Mouse (Mus musculus): Measurements from ENCODE around the gene Itga1.

Gene Itga1

GRCm38 (mm10) chr13:114984658-114985057, 117.1 kb downstream of the Itga1 start:
- DNase-seq: no peak

GRCm38 (mm10) chr13:114983116-114983515, 118.6 kb downstream of the Itga1 start:
- no peak for DNase-seq

- no peak for DNase-seq
These were observed 120.8 kb downstream of the Itga1 start for GRCm38 (mm10) chr13:114980831-114981419.

GRCm38 (mm10) chr13:114974484-114975042, 127.2 kb downstream of the Itga1 start:
- no peak for DNase-seq

- DNase-seq: no peak
These were observed 129.9 kb downstream of the Itga1 start for GRCm38 (mm10) chr13:114971905-114972304.

- peak; percentile 70 for DNase-seq
These were observed 137.5 kb downstream of the Itga1 start for GRCm38 (mm10) chr13:114964233-114964632.

- DNase-seq: no peak
These were observed 147.2 kb downstream of the Itga1 start for GRCm38 (mm10) chr13:114954516-114954915.

- no peak for DNase-seq
These were observed 168.2 kb downstream of the Itga1 start for GRCm38 (mm10) chr13:114933541-114933940.

- DNase-seq: peak; percentile 61
These were observed 169.9 kb downstream of the Itga1 start, which contains the start of gene Itga2 for GRCm38 (mm10) chr13:114931775-114932294. Gene Itga2, minus strand, starts transcription at chr13:114932100.

- DNase-seq: no peak
These were observed 170.6 kb downstream of the Itga1 start for GRCm38 (mm10) chr13:114930996-114931649.

- DNase-seq: no peak
These were observed 177.0 kb downstream of the Itga1 start for GRCm38 (mm10) chr13:114924785-114925184.

- DNase-seq: no peak
These were observed 178.4 kb downstream of the Itga1 start for GRCm38 (mm10) chr13:114923331-114923730.

- DNase-seq: no peak
These were observed 186.0 kb downstream of the Itga1 start for GRCm38 (mm10) chr13:114915767-114916166.

GRCm38 (mm10) chr13:114914963-114915362, 186.8 kb downstream of the Itga1 start:
- no peak for DNase-seq

- no peak for DNase-seq
These were observed 187.2 kb downstream of the Itga1 start for GRCm38 (mm10) chr13:114914559-114914958.

- DNase-seq: no peak
These were observed 191.1 kb downstream of the Itga1 start for GRCm38 (mm10) chr13:114910629-114911028.

- DNase-seq: no peak
These were observed 192.2 kb downstream of the Itga1 start for GRCm38 (mm10) chr13:114909514-114909913.

- DNase-seq: no peak
These were observed 193.9 kb downstream of the Itga1 start for GRCm38 (mm10) chr13:114907876-114908275.

Measured in thymus, postnatal 25 days (tissue).